Mouse (Mus musculus): ENCODE measurements around the gene Lime1. TPM values are rescaled to one million over a fixed set of nuclear protein-coding genes. Genes with fewer than 3 reads are reported as not detected.

Gene Lime1
- 24.7 and 33.2 TPM in 2 replicates for total RNA-seq (2021)
- long read RNA-seq, partial matches to known transcripts = 0 of 4 reads
- long read RNA-seq, other reads (novel, unspliced or antisense) = 2 of 4 reads

DNA sequence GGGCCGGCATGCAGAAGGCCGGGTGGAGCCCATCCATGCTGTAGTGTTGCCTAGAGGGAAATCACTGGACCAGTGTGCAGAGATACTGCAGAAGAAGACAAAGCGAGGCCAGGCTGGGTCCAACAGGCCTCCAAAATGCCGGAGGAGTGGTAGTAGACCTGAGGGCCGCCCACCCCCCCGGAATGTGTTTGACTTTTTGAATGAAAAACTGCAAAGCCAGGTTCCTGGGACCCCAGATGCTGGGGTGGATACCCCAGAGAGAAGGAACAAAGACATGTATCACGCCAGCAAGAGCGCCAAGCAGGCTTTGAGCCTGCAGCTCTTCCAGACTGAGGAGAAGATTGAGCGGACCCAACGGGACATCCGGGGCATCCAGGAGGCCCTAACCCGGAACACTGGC lies at the start of gene Lime1:
Gene Lime1, plus strand, starts transcription at position 301 of the 400 bp plus-strand sequence.
- DNase-seq = no peak

- DNase-seq = no peak
Measured at GRCm38 (mm10) chr2:181332542-181332941, 47.3 kb upstream of the Lime1 start.

DNA sequence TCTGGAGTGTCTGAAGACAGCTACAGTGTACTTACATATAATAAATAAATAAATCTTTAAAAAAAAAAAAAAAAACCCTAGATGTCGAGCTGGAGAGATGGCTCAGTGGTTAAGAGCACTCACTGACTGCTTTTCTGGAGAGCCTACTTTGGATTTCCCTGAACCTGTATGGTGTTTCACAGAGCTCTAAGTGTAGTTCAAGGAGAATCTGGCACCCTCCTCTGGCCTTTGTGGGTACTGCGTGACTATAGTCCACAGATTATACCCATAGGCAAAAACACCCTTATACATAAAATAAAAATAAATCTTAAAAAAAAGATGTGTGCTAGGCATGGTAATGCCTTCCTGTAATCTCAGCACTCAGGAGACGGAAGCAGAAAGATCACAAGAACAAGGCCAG lies 45.9 kb upstream of the Lime1 start:
- peak; percentile 60 for DNase-seq

GRCm38 (mm10) chr2:181340426-181340825 lies 39.5 kb upstream of the Lime1 start:
- no peak for DNase-seq

- DNase-seq = no peak
Measured at GRCm38 (mm10) chr2:181342766-181343165, 37.1 kb upstream of the Lime1 start.

DNA sequence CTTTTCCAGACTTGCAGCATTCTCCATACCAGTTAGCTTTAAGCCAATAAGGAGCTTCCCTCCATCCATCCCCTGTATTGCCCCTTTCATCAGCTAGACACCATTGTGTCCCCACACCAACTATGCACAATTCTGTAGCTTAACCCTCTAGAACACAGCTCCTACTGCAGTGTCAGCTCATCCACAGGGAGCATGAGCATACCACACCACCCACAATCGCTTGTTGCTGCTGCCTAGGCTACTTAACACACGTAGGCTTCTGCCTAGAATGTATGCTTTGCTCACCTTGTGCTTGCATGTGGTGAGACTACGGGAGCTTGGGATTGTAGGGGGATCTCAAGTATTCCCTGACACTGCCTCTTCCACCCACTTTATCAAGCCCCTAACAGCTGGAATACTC lies 23.1 kb upstream of the Lime1 start:
- DNase-seq = no peak

- DNase-seq = no peak
Measured at GRCm38 (mm10) chr2:181363946-181364345, 15.9 kb upstream of the Lime1 start.

DNA sequence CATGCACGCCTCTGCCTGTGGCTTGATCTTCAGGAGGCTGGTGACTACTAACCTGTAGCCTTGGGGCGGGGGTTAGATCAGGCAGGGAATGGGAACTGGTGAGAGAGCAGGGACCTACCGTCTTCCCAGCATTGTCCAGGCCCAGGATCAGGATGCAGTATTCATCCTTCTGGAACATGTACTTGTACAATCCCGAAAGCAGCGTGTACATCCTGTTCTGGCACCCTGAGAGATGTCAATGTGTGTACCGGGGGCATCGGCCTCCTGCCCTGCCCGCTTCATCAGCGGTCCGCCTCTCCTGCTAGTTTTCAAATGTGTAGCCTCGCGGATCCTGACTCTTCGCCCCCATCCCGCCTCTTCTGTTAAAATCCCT lies 15.4 kb upstream of the Lime1 start:
- no peak for DNase-seq

DNA sequence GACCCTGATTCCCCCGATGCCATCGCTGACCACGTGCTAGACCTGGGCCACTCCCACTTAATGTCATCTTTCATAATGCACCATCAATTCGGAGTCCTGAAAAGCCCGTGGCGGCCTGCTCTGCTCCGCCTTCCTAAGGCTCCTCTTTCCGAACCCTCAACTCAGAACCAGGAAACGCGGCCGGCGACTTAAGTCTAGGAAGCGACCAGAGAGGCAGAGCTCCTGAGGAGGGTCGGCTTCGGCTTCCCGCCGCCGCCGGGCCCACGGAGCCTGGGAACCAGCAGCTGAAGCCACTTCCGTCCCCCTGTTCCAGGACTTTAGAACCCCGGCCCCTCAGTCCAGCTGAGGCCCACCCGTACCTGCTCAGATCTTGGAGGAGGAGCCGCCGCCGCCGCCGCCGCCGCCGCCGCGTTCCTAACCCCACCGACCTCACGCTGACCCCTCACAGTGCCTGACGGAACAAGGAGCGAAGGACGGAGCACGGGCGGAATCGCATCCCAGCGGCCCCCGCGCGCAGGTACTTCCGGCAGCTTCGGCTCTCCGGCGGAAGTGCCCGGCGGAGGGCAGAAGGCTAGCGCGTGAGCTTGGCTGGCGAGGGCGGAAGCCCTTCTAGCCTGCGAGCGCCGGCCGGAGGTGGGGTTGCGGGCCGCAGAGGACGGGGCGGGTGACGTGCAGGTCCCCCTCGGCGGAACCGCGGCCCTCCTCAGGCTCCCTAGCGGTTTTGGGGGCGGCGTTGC lies 14.8 kb upstream of the Lime1 start, which contains the start of the genes Zgpat and Arfrp1:
Gene Zgpat, plus strand, starts transcription at position 69 of the 737 bp plus-strand sequence.
Gene Arfrp1, minus strand, starts transcription at position 545 of the 737 bp plus-strand sequence.
- peak; percentile 90 for DNase-seq

DNA sequence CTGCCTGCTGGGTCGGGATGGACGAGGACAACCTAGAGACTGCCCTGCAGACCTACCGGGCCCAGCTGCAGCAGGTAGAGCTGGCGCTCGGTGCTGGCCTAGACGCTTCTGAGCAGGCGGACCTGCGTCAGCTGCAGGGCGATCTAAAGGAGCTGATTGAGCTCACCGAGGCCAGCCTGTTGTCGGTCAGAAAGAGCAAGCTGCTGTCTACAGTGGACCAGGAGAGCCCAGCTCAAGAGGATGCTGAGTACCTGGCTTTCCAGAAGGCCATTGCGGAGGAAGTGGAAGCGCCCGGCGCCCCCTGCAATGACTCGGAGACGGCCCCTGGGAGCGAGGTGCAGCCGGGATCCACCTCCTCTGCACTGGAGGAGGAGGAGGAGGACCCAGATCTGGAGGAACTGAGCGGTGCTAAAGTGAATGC lies 14.2 kb upstream of the Lime1 start:
- peak; percentile 21 for DNase-seq

DNA sequence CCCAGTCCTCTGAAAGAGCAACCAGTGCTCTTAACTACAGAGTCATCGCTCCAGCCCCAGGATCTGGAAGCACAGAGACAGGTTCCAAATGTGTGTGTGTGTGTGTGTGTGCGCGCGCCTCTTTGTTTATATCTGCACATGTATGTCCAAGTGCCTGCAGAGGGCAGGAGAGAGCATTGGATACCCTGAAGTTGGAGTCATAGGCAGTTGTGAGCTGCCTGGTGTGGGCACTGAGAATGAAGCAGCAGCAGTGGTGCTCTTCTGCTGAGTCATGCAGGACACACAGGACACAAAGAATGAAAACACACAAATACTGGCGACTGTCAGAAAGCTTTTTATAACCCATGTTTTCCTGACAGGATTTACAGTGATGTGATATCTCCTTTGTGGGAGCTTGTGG lies 9.9 kb upstream of the Lime1 start:
- no peak for DNase-seq

DNA sequence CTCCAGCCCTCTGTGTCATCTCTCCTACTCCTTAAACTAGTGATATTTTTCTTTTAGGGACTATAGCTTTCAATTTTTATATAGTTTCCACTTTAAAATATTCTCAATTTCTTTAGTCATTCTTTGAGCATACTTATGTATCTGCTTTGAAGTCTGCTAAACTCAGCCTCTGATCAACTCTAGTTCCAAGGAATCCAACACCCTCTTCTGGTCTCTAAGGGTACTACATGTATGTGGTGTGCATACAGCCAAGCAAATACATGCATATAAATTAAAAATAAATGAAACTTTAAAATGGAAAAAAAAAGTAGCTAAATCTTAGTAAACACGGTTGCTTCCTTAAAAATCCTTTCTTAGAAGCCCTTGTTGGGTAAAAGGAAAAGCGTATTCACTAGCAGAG lies 4.1 kb upstream of the Lime1 start:
- no peak for DNase-seq

DNA sequence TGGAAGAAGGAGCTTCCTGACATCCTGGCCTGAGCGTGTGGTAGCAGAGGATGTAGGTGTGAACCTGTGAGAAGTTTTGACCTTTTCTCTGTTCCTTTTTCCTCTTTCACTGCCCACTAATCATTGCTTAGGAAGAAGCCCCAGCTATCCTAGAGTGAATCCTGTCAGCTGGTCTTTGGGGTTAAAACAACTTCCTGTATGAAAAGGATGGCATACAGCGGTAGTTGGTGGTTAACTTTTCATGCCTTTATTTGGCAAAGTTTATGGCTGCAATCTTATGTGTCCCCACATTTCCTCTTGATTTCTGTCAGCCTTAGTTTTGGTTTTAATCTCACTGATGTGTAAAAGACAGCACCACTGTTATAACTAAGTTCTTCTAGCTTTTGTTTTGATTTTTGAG lies 2.6 kb upstream of the Lime1 start:
- no peak for DNase-seq

DNA sequence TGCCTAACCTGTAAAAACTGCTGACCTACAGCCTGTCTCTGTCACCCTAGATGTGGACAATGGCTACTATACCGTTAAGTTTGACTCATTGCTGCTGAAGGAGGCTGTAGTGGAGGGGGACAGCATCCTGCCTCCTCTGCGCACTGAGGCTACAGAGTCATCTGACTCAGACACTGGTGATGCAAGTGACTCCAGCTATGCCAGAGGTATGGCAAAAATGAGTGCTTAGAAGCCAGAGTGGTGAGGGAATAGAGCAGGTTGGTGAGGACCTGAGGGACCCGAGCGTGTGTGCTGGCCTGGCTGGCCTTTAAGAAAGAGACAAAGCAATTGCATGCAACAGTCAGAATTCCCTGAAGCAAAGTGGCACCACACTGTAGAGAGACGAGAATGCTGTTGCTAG lies 1.2 kb upstream of the Lime1 start:
- DNase-seq = no peak

DNA sequence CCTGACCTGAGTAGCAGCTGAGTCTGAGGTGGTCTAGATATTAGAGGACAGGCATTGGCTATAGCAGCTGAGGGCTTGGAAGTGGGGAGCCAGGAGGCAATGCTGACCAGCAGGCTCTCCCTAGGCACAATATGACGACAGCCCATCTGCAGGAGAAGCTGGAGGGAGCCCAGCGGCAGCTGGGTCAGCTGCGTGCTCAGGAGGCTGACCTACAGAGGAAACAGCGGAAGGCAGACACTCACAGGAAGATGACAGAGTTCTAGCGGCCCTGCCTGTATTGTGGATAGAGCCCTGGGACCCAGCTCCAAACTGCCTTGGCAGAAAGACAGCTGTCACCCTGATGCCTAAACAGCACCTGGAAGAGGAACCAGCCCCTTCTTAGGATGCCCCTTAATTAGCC lies 373 bp downstream of the Lime1 start:
- no peak for DNase-seq

- no peak for DNase-seq
Measured at GRCm38 (mm10) chr2:181381107-181381506, 1.2 kb downstream of the Lime1 start.

GRCm38 (mm10) chr2:181381631-181382306 lies 1.9 kb downstream of the Lime1 start:
- DNase-seq = no peak

GRCm38 (mm10) chr2:181384463-181384862 lies 4.6 kb downstream of the Lime1 start:
- no peak for DNase-seq

GRCm38 (mm10) chr2:181384919-181385391 lies 5.1 kb downstream of the Lime1 start:
- peak; percentile 46 for DNase-seq

- DNase-seq = peak; percentile 60
Measured at GRCm38 (mm10) chr2:181385885-181386284, 6.0 kb downstream of the Lime1 start.

DNA sequence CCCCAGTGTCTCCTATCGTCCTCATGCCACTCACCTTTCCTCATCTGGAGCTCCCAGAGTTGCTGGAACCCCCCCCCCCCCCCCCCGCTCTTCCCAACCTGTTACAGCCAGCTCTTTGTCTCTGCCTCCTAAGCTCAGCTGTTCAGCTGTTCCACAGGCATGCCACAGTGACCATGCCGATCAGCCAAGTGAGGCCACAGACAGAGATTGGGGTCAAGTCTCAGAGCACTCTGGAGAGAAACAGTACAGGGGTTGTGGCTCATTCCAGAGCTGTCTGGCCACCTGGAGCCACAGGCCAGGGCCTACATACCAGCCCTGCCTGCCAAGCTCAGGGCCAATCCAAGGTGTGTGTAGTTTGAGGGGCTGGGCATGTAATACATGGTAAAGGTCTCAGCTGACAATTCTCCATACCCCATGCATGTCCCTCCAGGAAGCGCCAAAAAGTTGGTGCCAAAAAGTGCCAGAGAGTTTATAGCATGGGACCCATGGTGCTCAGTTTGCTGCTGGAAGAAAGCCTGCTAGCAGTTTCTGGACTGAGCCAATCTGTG lies 6.9 kb downstream of the Lime1 start:
- DNase-seq = no peak

DNA sequence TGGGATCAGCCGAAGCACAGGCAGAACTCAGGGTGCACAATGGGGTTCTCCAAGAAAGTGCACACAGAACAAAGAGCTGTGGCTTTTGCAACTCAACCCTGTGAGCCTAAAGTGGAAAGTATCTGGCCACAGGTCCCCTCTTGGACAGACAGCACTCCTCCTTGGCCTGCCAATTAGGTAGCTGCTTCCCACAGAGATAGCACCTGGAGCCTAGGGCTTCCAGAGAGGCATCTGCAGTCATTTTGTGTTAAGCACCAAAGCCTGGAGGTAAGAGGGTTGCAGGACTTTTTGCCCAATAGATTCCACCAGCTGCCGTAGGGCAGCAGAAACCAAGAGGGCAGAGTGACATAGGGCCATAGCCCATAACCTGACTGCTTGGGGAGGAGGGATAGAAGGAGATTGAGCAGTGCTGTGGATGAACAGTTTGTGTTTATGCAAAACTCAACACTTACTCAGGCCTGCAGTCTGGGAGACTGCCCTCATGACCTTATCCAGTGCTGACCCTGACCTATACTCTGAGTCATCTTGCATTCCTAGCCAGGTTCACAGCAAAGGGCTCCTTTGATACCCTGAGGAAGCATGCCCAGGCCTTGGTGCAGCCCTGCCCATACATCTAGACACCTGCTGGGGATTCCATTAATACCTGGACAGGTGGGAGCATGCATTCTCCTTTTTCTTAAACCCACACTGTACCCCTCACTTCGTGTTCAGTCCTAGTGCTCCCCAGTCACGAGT lies 10.4 kb downstream of the Lime1 start:
- no peak for DNase-seq

Measured in adrenal gland, postnatal 25 days (tissue).